Mouse (Mus musculus) CH12.LX (cell line): Measurements from ENCODE around the gene Bves. TPM values are rescaled to one million over a fixed set of nuclear protein-coding genes. Genes with fewer than 3 reads are reported as not detected.

ENCODE experiments used
- DNase-seq: peaks from one replicate; pipeline ENCODE4 v3.0.0-alpha.2; 2013; ENCODE audit errors: extremely low read depth
- H3K27ac ChIP-seq: 2 replicates; pipeline ENCODE4 v1.5.1; 2012; ENCODE audit warnings: low read depth, mild to moderate bottlenecking, control low read depth, moderate library complexity; ENCODE audit not compliant: insufficient read depth
- H3K27me3 ChIP-seq: replicated peaks from 2 replicates; pipeline ENCODE3; 2012; ENCODE audit warnings: inconsistent platforms
- H3K36me3 ChIP-seq, 2 experiments: replicated peaks in 1 of 2; 2 replicates each; pipeline versions ENCODE3 to v1.6.1; 2012; ENCODE audit warnings: inconsistent platforms in 1 of 2, low read length in 1 of 2, mild to moderate bottlenecking in 1 of 2, mixed read lengths in 1 of 2, moderate library complexity in 1 of 2; ENCODE audit not compliant: control insufficient read depth in 1 of 2, insufficient read depth in 1 of 2
- H3K4me1 ChIP-seq, 2 experiments: 2 replicates each; pipeline ENCODE4 v1.6.1; 2012; ENCODE audit warnings: inconsistent platforms in 1 of 2, moderate library complexity in 1 of 2; ENCODE audit not compliant: insufficient read depth in 2 of 2, control insufficient read depth in 1 of 2
- H3K4me2 ChIP-seq: 2 replicates; pipeline ENCODE4 v1.6.1; 2012; ENCODE audit warnings: low read depth, mild to moderate bottlenecking, control low read depth; ENCODE audit not compliant: poor library complexity, insufficient read depth, severe bottlenecking
- H3K4me3 ChIP-seq, 3 experiments: fragments of 150-350 bp in 1 of 3; sonication (generic) in 1 of 3; replicated peaks in 1 of 3; 2 replicates each; pipeline versions ENCODE3 to v1.5.1; 2011 to 2012; ENCODE audit warnings: low read depth in 2 of 3, low read length in 2 of 3, mild to moderate bottlenecking in 2 of 3, moderate library complexity in 2 of 3, control low read depth in 1 of 3, improper control_type of control experiment in 1 of 3, inconsistent platforms in 1 of 3, mixed read lengths in 1 of 3; ENCODE audit not compliant: poor library complexity in 1 of 3
- H3K79me2 ChIP-seq: replicated peaks from 2 replicates; pipeline ENCODE4 v1.6.1; 2012; ENCODE audit warnings: mild to moderate bottlenecking, moderate library complexity; ENCODE audit not compliant: control insufficient read depth, poor library complexity, insufficient read depth, severe bottlenecking; ENCODE audit errors: extremely low read depth
- H3K9ac ChIP-seq: 2 replicates; pipeline ENCODE4 v1.6.1; 2012; ENCODE audit warnings: low read depth, mild to moderate bottlenecking, control low read depth, moderate library complexity; ENCODE audit not compliant: insufficient read depth
- H3K9me3 ChIP-seq: replicated peaks from 2 replicates; pipeline ENCODE3; 2012; ENCODE audit warnings: low read length, inconsistent platforms, mixed read lengths
- BHLHE40 ChIP-seq: IDR thresholded peaks from 2 replicates; pipeline ENCODE4 v1.6.1; 2011; ENCODE audit warnings: mild to moderate bottlenecking, low read depth, low read length, improper control_type of control experiment
- CHD1 ChIP-seq: IDR thresholded peaks from 2 replicates; pipeline ENCODE4 v1.6.1; 2012; ENCODE audit warnings: low read depth, low read length, improper control_type of control experiment, inconsistent platforms
- CHD2 ChIP-seq: IDR thresholded peaks from 2 replicates; pipeline ENCODE4 v1.6.1; 2011; ENCODE audit warnings: low read length, improper control_type of control experiment
- CTCF ChIP-seq, 2 experiments: IDR thresholded peaks in 1 of 2; conservative IDR thresholded peaks in 1 of 2; 2 replicates each; pipeline ENCODE4 v1.5.1; 2011 to 2012; ENCODE audit warnings: low read depth in 2 of 2, low read length in 2 of 2, improper control_type of control experiment in 1 of 2, inconsistent platforms in 1 of 2, mild to moderate bottlenecking in 1 of 2, moderate library complexity in 1 of 2
- E2F4 ChIP-seq: IDR thresholded peaks from 2 replicates; pipeline ENCODE4 v1.6.1; 2011; ENCODE audit warnings: low read depth, low read length, improper control_type of control experiment; ENCODE audit not compliant: insufficient replicate concordance
- ELF1 ChIP-seq: IDR thresholded peaks from 2 replicates; pipeline ENCODE4 v1.6.1; 2014; ENCODE audit warnings: low read depth, mild to moderate bottlenecking, inconsistent platforms, low read length, improper control_type of control experiment
- ETS1 ChIP-seq: conservative IDR thresholded peaks from 2 replicates; pipeline ENCODE4 v1.6.1; 2012; ENCODE audit warnings: low read depth, mild to moderate bottlenecking, inconsistent platforms, low read length, improper control_type of control experiment, moderate library complexity
- GABPA ChIP-seq: IDR thresholded peaks from 2 replicates; pipeline ENCODE4 v1.6.1; 2012; ENCODE audit warnings: low read depth, low read length, improper control_type of control experiment, inconsistent platforms; ENCODE audit not compliant: insufficient replicate concordance
- KAT2A ChIP-seq: IDR thresholded peaks from 2 replicates; pipeline ENCODE4 v1.6.1; 2012; ENCODE audit warnings: low read length, improper control_type of control experiment, inconsistent platforms; ENCODE audit not compliant: insufficient replicate concordance
- MAX ChIP-seq: IDR thresholded peaks from 2 replicates; pipeline ENCODE4 v1.6.1; 2011; ENCODE audit warnings: low read length, improper control_type of control experiment
- MYC ChIP-seq: IDR thresholded peaks from 2 replicates; pipeline ENCODE4 v1.6.1; 2011; ENCODE audit warnings: low read depth, mild to moderate bottlenecking, improper control_type of control experiment, low read length
- NELFE ChIP-seq: IDR thresholded peaks from 2 replicates; pipeline ENCODE4 v1.6.1; 2011; ENCODE audit warnings: low read depth, low read length, improper control_type of control experiment
- NRF1 ChIP-seq: IDR thresholded peaks from 2 replicates; pipeline ENCODE4 v1.6.1; 2014; ENCODE audit warnings: low read depth, mild to moderate bottlenecking, inconsistent platforms, low read length, improper control_type of control experiment, moderate library complexity
- POLR2A ChIP-seq: IDR thresholded peaks from 2 replicates; pipeline ENCODE4 v1.6.1; 2011; ENCODE audit warnings: low read depth, mild to moderate bottlenecking, improper control_type of control experiment, low read length
- RAD21 ChIP-seq: IDR thresholded peaks from 2 replicates; pipeline ENCODE4 v1.6.1; 2011; ENCODE audit warnings: low read depth, mild to moderate bottlenecking, low read length, improper control_type of control experiment, moderate library complexity
- RCOR1 ChIP-seq: conservative IDR thresholded peaks from 2 replicates; pipeline ENCODE4 v1.6.1; 2012; ENCODE audit warnings: low read depth, mild to moderate bottlenecking, inconsistent platforms, low read length, improper control_type of control experiment
- SIN3A ChIP-seq: IDR thresholded peaks from 2 replicates; pipeline ENCODE4 v1.6.1; 2012; ENCODE audit warnings: low read length, improper control_type of control experiment, inconsistent platforms
- TCF12 ChIP-seq: IDR thresholded peaks from 2 replicates; pipeline ENCODE4 v1.6.1; 2014; ENCODE audit warnings: low read depth, mild to moderate bottlenecking, inconsistent platforms, low read length, improper control_type of control experiment
- USF2 ChIP-seq: conservative IDR thresholded peaks from 2 replicates; pipeline ENCODE4 v1.6.1; 2011; ENCODE audit warnings: low read depth, low read length, improper control_type of control experiment
- ZC3H11A ChIP-seq: IDR thresholded peaks from 2 replicates; pipeline ENCODE4 v1.6.1; 2012; ENCODE audit warnings: low read depth, mild to moderate bottlenecking, inconsistent platforms, low read length, improper control_type of control experiment
- ZKSCAN1 ChIP-seq: IDR thresholded peaks from 2 replicates; pipeline ENCODE4 v1.6.1; 2012; ENCODE audit warnings: low read depth, inconsistent platforms, low read length, improper control_type of control experiment, borderline replicate concordance
- ZNF384 ChIP-seq: IDR thresholded peaks from 2 replicates; pipeline ENCODE4 v1.6.1; 2012; ENCODE audit warnings: low read depth, low read length, improper control_type of control experiment, inconsistent platforms
- dilution Hi-C: fragments of 300-500 bp; cut with MboI; formaldehyde crosslinking; loops from 2 replicates; pipeline ENCODE4 v1.14.3; 2020; ENCODE audit warnings: low sequenced_read_pairs; ENCODE audit not compliant: extremely low pct_unique_long_range_greater_than_20kb, extremely low pct_ligation_motif_present
- in situ Hi-C: fragments of 300-500 bp; cut with MboI; formaldehyde crosslinking; loops from 3 replicates; pipeline ENCODE4 v1.14.3; 2019; ENCODE audit warnings: low sequenced_read_pairs, low pct_ligation_motif_present, low pct_unique_long_range_greater_than_20kb, mixed read lengths
- polyA plus RNA-seq: library from polyadenylated mRNA; unstranded; fragments of >175 nt; gene quantifications from 2 replicates; pipeline ENCODE4 v1.2.1, GENCODE M21; 2012; ENCODE audit warnings: low read depth; ENCODE audit not compliant: insufficient read length
- total RNA-seq, 2 experiments: library from RNA; depleted of rRNA; stranded (reverse); fragments of 300-350 nt in 1 of 2; fragments of >200 nt in 1 of 2; gene quantifications; 2 replicates each; pipeline ENCODE4 v1.2.3; 2012 to 2014

The Bves gene
- total and polyA plus RNA-seq, 3 experiments = not detected

- Histone ChIP-seq H3K27me3 (no peaks in the 10 kb centered on the region), H3K36me3 (no peaks in the 10 kb centered on the region)
Observed at GRCm38 (mm10) chr10:45369639-45370038, 34.1 kb downstream of the Bves start.

GRCm38 (mm10) chr10:45370545-45370944 lies 35.0 kb downstream of the Bves start:
- TF ChIP-seq RAD21 (no peak), ZC3H11A (no peak), USF2 (no peak), KAT2A (no peak), RCOR1 (no peak), TCF12 (no peak), MAX (no peak), NELFE (no peak), ELF1 (no peak), GABPA (no peak), NRF1 (no peak), SIN3A (no peak), ZNF384 (no peak)
- no peak overlapping the region for H3K27ac ChIP-seq
- no peak overlapping the region for H3K4me3 ChIP-seq
- H3K79me2 ChIP-seq = no peaks in the 10 kb centered on the region
- H3K36me3 ChIP-seq = no peaks in the 10 kb centered on the region
- dilution Hi-C loops (no loop called here), in situ Hi-C loops (loop anchor here (5.0 to 25.0 kb wide), 4 partner anchors 233 to 542 kb away; no protein-coding TSS in a partner anchor)
- DNase-seq = no peak
- H3K9ac ChIP-seq = no peak overlapping the region
- no peaks in the 10 kb centered on the region for H3K9me3 ChIP-seq
- H3K27me3 ChIP-seq = no peaks in the 10 kb centered on the region
- H3K4me2 ChIP-seq = no peak overlapping the region
- peaks cover under 1 to 7% of the 10 kb centered on the region in 2 experiments for H3K4me1 ChIP-seq

More at GRCm38 (mm10) chr10:45369639-45370038, 34.1 kb downstream of the Bves start:
- DNase-seq = no peak
- dilution Hi-C loops = no loop called here
- H3K9ac ChIP-seq = no peak overlapping the region
- in situ Hi-C loops = loop anchor here (5.0 to 25.0 kb wide), 4 partner anchors 232 to 543 kb away; no protein-coding TSS in a partner anchor
- no peak for TF ChIP-seq CHD2
- TF ChIP-seq CHD1 = no peak
- TF ChIP-seq MYC = no peak
- no peak for TF ChIP-seq CTCF (conservative IDR thresholded peaks at IDR 0.05 in 1 of 2, IDR thresholded peaks at IDR 0.05 in 1 of 2; ENCODE audit: low read depth in 2 of 2, low read length in 2 of 2)
- TF ChIP-seq BHLHE40 = no peak
- no peak for TF ChIP-seq E2F4
- no peak for TF ChIP-seq ETS1
- no peak for TF ChIP-seq NELFE
- no peak for TF ChIP-seq POLR2A
- no peak for TF ChIP-seq TCF12
- no peak for TF ChIP-seq RAD21
- no peak for TF ChIP-seq ZKSCAN1
- H3K79me2 ChIP-seq = no peaks in the 10 kb centered on the region
- no peak overlapping the region for H3K4me2 ChIP-seq
- no peaks in the 10 kb centered on the region for H3K9me3 ChIP-seq
- no peak overlapping the region for H3K4me3 ChIP-seq
- H3K27ac ChIP-seq = no peak overlapping the region
- H3K4me1 ChIP-seq = peaks cover 2 to 7% of the 10 kb centered on the region in 2 experiments
